ENCODE assay signal across 25 mouse cellular contexts in genomic region chr10:64438736-64439135, GRCm38 (mm10).
DNase-seq lines count a peak whose midpoint lies in the region; ATAC-seq and TF ChIP-seq lines count a peak whose summit lies in the region.
"Had no signal": no experiment of that assay in that cellular context is flagged by ENCODE, and none has a peak within 500 bp of the region (broad histone marks: within the 10 kb centered on the region; RNA-seq: fewer than 3 reads in every experiment).

No protein-coding gene starts in this region.

- H3K4me3 ChIP-seq in forebrain, embryonic 13.5 days, result no peak overlapping the region
- H3K4me3 ChIP-seq in forebrain, embryonic 11.5 days (ENCODE audit: low read depth, low read length), result no peak overlapping the region
- H3K4me3 ChIP-seq in forebrain, embryonic 15.5 days, result no peak overlapping the region
- no peak overlapping the region for H3K4me3 ChIP-seq in forebrain, embryonic 12.5 days (replicated peaks)
- H3K4me3 ChIP-seq in forebrain, postnatal 0 days (ENCODE audit: low read depth, low read length), result no peak overlapping the region
- H3K4me3 ChIP-seq: embryonic facial prominence, embryonic 13.5 days; embryonic facial prominence, embryonic 15.5 days; erythroblast, embryonic 14.5 days had no signal

- peak; percentile 65; the same call in 1 of the 2 replicates for ATAC-seq in forebrain, embryonic 13.5 days
- ATAC-seq in forebrain, embryonic 11.5 days (replicated peaks; ENCODE audit: low FRiP score), result no peak
- ATAC-seq in forebrain, embryonic 15.5 days (replicated peaks), result peak; percentile 66; the same call in 1 of the 2 replicates
- no peak for ATAC-seq in forebrain, embryonic 12.5 days (ENCODE audit: low FRiP score)
- ATAC-seq in forebrain, postnatal 0 days, result no peak
- ATAC-seq: activated CD4-positive, CD25-positive, alpha-beta regulatory T cell, adult 4 months; CD4-positive, CD25-positive, alpha-beta regulatory T cell, adult 4 months; Patski had no signal

- no peak overlapping the region for H3K27ac ChIP-seq in forebrain, embryonic 13.5 days
- no peak overlapping the region for H3K27ac ChIP-seq in forebrain, embryonic 11.5 days (ENCODE audit: low read depth, low read length)
- H3K27ac ChIP-seq in forebrain, embryonic 15.5 days (replicated peaks), result no peak overlapping the region
- no peak overlapping the region for H3K27ac ChIP-seq in forebrain, embryonic 12.5 days
- no peak overlapping the region for H3K27ac ChIP-seq in forebrain, postnatal 0 days (ENCODE audit: low read depth, low read length)
- H3K27ac ChIP-seq: embryonic facial prominence, embryonic 13.5 days; embryonic facial prominence, embryonic 15.5 days had no signal

- no peak for TF ChIP-seq CTCF in forebrain, postnatal 0 days (IDR thresholded peaks at IDR 0.05; ENCODE audit: low read depth)

- no peak overlapping the region for H3K4me2 ChIP-seq in forebrain, embryonic 13.5 days
- H3K4me2 ChIP-seq in forebrain, embryonic 11.5 days (ENCODE audit: low read depth, low read length, severe bottlenecking), result no peak overlapping the region
- no peak overlapping the region for H3K4me2 ChIP-seq in forebrain, embryonic 15.5 days (replicated peaks)
- no peak overlapping the region for H3K4me2 ChIP-seq in forebrain, embryonic 12.5 days
- H3K4me2 ChIP-seq in forebrain, postnatal 0 days (ENCODE audit: low read depth), result no peak overlapping the region
- H3K4me2 ChIP-seq: embryonic facial prominence, embryonic 13.5 days; embryonic facial prominence, embryonic 15.5 days had no signal

- no peak overlapping the region for H3K9ac ChIP-seq in forebrain, embryonic 13.5 days
- H3K9ac ChIP-seq in forebrain, embryonic 11.5 days (ENCODE audit: low read length), result no peak overlapping the region
- H3K9ac ChIP-seq in forebrain, embryonic 15.5 days (replicated peaks), result no peak overlapping the region
- H3K9ac ChIP-seq in forebrain, embryonic 12.5 days, result no peak overlapping the region
- H3K9ac ChIP-seq in forebrain, postnatal 0 days, result no peak overlapping the region
- H3K9ac ChIP-seq: embryonic facial prominence, embryonic 13.5 days; embryonic facial prominence, embryonic 15.5 days had no signal

- no peaks in the 10 kb centered on the region for H3K4me1 ChIP-seq in forebrain, embryonic 13.5 days
- H3K4me1 ChIP-seq in forebrain, embryonic 11.5 days (replicated peaks; ENCODE audit: control insufficient read depth, insufficient read depth, low read length), result no peaks in the 10 kb centered on the region
- H3K4me1 ChIP-seq in forebrain, embryonic 15.5 days, result no peaks in the 10 kb centered on the region
- no peaks in the 10 kb centered on the region for H3K4me1 ChIP-seq in forebrain, embryonic 12.5 days
- H3K4me1 ChIP-seq in forebrain, postnatal 0 days (ENCODE audit: insufficient read depth), result no peaks in the 10 kb centered on the region
- H3K4me1 ChIP-seq: embryonic facial prominence, embryonic 13.5 days; embryonic facial prominence, embryonic 15.5 days had no signal

- no peaks in the 10 kb centered on the region for H3K36me3 ChIP-seq in forebrain, embryonic 13.5 days (ENCODE audit: poor library complexity, severe bottlenecking)
- no peaks in the 10 kb centered on the region for H3K36me3 ChIP-seq in forebrain, embryonic 11.5 days (ENCODE audit: control insufficient read depth, insufficient read depth, low read length)
- H3K36me3 ChIP-seq in forebrain, embryonic 15.5 days, result no peaks in the 10 kb centered on the region
- H3K36me3 ChIP-seq in forebrain, embryonic 12.5 days (replicated peaks), result no peaks in the 10 kb centered on the region
- H3K36me3 ChIP-seq in forebrain, postnatal 0 days (ENCODE audit: insufficient read depth), result no peaks in the 10 kb centered on the region
- H3K36me3 ChIP-seq: embryonic facial prominence, embryonic 13.5 days; embryonic facial prominence, embryonic 15.5 days; G1E had no signal

- DNase-seq in forebrain, embryonic 11.5 days (ENCODE audit: low spot score), result no peak
- peak; percentile 9 for DNase-seq in forebrain, postnatal 0 days
- DNase-seq in right cerebral cortex, adult 18-20 months, result no peak
- DNase-seq: adrenal gland, adult 8-10 months; adrenal gland, postnatal 14 days; adrenal gland, postnatal 36 days; B cell, adult 2 months; cerebellum, adult 11 months; cerebellum, adult 18-20 months; cerebellum, adult 8-10 months; cerebellum, adult 9-11 months; cerebellum, postnatal 14 days; cerebellum, postnatal 36 days; embryo, embryonic 11 days had no signal

- H3K9me3 ChIP-seq in forebrain, embryonic 13.5 days (replicated peaks), result no peaks in the 10 kb centered on the region
- H3K9me3 ChIP-seq in forebrain, embryonic 11.5 days (ENCODE audit: control insufficient read depth, low read length), result no peaks in the 10 kb centered on the region
- H3K9me3 ChIP-seq in forebrain, embryonic 15.5 days, result no peaks in the 10 kb centered on the region
- no peaks in the 10 kb centered on the region for H3K9me3 ChIP-seq in forebrain, embryonic 12.5 days
- no peaks in the 10 kb centered on the region for H3K9me3 ChIP-seq in forebrain, postnatal 0 days (ENCODE audit: low read length)
- H3K9me3 ChIP-seq: embryonic facial prominence, embryonic 13.5 days; embryonic facial prominence, embryonic 15.5 days; G1E had no signal

- no peaks in the 10 kb centered on the region for H3K27me3 ChIP-seq in forebrain, embryonic 13.5 days
- H3K27me3 ChIP-seq in forebrain, embryonic 11.5 days (ENCODE audit: control insufficient read depth, insufficient read depth, low read length), result no peaks in the 10 kb centered on the region
- H3K27me3 ChIP-seq in forebrain, embryonic 15.5 days, result no peaks in the 10 kb centered on the region
- H3K27me3 ChIP-seq in forebrain, embryonic 12.5 days, result no peaks in the 10 kb centered on the region
- H3K27me3 ChIP-seq in forebrain, postnatal 0 days (ENCODE audit: insufficient read depth, low read length), result no peaks in the 10 kb centered on the region
- H3K27me3 ChIP-seq: CH12.LX; embryonic facial prominence, embryonic 13.5 days; embryonic facial prominence, embryonic 15.5 days; Patski had no signal

Comparison
In these comparisons a context has a peak if more than half of its experiments do, and no peak if none do; other contexts are left out.
1. ATAC-seq: peak in forebrain, embryonic 13.5 days (single experiment) and forebrain, embryonic 15.5 days (single experiment); none in forebrain, embryonic 11.5 days (single experiment), forebrain, embryonic 12.5 days (single experiment) and forebrain, postnatal 0 days (single experiment).